Mouse (Mus musculus) C2C12 (cell line): Measurements from ENCODE around the gene Hcrtr1.

ENCODE experiments used
- CTCF ChIP-seq: IDR thresholded peaks from one replicate; pipeline ENCODE4 v1.5.1; 2011; ENCODE audit not compliant: control insufficient read depth, insufficient read depth, insufficient read length
- MAX ChIP-seq: IDR thresholded peaks from one replicate; pipeline ENCODE4 v1.6.1; 2011; ENCODE audit warnings: mild to moderate bottlenecking, control low read depth

DNA sequence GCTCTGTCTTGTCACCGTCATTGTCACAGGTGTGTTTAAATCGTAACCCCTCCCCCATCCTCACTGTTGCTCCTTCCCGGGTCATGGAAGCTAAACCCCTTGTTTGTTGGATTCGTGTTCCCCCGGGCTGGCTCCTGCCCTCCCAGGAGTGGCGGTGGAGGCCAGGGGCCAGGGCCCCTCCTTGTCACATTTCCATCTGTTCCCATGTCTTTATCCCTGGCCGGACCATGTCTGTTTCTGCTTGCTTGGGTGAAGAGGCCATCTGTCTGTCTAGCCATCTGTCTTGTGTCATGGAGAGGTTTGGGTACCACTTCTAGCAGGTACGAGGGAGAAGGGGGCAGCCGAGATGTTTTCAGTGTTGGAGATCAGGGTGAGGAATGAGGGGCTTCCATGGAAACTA, 56.9 kb downstream of the Hcrtr1 start:
- TF ChIP-seq CTCF (no peak), MAX (no peak)
